Mouse (Mus musculus): Measurements from ENCODE around the gene Cyp2f2.
A peak's percentile ranks its signal among the peaks of the same experiment; 100 is the strongest.

The Cyp2f2 gene

DNA sequence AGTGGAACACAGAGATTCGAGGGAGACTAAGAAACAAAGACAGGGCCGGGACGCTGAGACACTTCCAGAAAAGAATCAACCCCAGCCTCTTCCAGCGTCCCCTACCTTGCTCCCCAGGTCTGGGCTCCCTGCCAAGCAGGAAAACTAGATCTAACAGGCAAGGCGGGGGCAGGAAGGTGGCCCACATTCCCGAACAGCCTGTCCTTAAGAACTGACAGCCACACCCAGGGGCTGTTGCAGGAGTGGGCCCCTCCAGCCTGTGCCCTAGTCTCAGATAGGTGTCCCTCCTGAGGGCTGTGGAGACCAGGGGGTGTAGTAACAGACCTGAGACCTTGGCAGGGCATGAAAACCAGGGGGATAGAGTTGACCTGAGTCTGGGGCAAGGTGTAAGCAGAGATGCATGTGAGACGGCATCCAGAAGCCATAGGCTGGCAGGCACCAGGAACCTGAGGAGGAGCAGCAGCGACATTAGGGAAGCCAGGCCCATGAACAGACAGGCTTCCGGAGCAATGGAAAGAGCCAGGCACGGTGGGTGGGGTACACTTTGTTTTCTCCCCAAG lies 33.6 kb downstream of the Cyp2f2 start, which contains the start of gene Cyp2t4:
Cyp2t4 (plus strand) TSS at position 510 of the 560 bp plus-strand sequence.
- no peak for DNase-seq (ENCODE audit: low spot score in 2 of 2)

DNA sequence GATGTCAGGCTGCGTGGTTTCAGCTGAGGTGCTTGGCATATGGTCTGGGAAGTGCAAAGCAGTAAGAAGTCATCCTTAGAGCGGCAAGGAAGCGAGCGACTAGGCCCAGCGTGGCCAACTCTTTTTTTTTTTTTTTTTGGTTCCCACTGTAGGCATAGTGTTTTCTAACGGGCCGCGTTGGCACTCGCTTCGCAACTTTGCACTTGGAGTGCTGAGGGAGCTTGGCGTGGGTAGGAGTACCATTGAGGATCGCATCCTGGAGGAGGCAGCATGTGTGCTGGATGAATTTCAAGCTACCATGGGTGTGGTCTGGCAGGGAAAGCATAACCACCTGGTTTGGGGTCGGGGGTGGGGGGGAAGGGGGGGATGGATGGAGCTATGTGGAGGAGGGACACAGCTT lies 36.3 kb downstream of the Cyp2f2 start:
- DNase-seq (ENCODE audit: low spot score in 2 of 2): no peak

DNA sequence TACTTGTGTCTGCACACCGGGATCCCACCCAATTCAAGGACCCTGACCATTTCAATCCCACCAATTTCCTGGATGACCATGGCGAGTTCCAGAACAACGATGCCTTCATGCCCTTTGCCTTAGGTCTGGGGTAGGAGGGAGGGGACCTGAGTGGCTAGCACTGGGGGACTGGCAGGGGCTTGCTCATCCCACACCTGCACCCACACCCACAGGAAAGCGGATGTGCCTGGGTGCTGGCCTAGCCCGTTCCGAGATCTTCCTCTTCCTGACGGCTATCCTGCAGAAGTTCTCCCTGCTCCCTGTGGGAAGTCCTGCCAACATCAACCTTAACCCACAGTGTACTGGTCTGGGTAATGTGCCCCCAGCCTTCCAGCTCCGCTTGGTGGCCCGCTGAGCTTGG lies 38.5 kb downstream of the Cyp2f2 start:
- no peak for DNase-seq (ENCODE audit: low spot score in 2 of 2)

DNA sequence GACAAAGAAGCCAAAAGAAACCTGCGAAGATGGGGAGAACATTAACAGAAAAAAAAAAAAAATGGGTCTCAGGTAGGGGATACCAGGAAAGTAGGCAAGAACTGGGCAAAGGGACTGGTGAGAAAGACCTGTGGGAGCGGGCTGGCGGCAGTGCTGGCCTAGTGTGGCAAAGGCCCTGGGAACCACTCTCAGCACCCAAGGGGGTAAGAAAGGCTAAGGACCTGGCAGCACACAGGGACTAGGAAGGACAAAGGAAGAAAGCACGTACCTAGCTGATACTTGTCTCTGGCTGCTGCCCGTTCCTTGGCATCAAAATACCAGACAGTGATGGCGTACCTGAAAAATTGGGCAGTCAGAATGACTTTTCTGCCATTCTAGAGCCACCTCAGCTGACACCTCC lies 39.5 kb downstream of the Cyp2f2 start:
- no peak for DNase-seq (ENCODE audit: low spot score in 2 of 2)

DNA sequence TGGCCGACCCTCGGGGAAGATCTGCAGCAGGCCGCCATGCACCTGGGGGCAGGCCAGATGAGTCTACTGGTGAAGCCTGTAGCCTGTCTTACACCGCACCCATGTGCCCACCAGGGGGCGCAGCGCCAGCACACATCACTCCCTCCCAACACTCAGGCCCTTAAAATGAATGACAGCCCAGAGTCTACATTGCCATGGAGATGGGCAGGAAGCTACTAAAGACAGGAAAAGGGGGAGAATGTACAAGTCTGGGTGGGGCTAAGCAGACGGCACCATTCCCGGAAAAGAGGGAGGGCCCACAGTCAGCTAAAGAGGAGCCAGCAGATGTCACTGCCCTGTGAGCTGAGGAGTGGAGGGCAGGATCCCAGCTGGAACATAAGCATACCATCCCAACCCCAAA lies 40.2 kb downstream of the Cyp2f2 start:
- peak; percentile 84 to 95 for DNase-seq (ENCODE audit: low spot score in 2 of 2)

DNA sequence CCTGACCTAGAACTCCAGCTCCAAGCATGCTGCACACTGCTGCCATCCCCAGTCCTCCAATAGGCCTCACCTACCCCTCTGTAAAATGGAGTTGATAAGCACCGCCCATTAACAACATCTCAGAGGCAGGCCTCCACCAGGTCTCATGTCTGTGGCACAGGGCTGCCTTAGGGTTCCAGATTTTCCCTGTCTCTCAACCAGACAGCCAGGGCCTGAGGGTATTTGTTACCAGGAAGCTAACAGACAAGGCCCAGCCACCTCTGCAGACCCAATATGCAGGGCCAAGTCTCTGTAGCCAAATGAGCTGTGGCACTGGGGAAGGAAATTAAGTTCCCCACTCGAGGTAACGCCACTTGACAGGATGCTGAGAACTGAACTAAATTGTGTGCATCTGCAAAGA lies 41.2 kb downstream of the Cyp2f2 start:
- DNase-seq (ENCODE audit: low spot score in 2 of 2): no peak

DNA sequence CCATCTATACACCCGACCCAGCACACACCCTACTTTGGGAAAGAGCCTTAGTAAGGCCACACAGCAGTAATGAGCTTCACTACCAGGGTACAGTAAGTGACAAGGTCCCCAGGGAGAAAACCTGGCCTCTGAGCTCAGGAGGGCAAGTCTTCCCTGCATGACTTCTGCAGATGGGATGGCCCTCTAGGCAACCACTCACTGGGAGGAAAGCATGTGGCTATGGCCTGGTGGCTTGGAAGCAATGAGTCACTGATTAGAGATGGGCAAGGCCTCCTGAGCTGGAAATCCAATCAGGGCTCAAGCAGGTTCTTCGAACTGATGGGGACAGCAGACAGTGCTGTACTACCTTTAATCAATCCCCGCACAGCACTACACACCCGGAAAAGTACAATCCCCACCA lies 42.0 kb downstream of the Cyp2f2 start:
- DNase-seq (ENCODE audit: low spot score in 2 of 2): no peak

DNA sequence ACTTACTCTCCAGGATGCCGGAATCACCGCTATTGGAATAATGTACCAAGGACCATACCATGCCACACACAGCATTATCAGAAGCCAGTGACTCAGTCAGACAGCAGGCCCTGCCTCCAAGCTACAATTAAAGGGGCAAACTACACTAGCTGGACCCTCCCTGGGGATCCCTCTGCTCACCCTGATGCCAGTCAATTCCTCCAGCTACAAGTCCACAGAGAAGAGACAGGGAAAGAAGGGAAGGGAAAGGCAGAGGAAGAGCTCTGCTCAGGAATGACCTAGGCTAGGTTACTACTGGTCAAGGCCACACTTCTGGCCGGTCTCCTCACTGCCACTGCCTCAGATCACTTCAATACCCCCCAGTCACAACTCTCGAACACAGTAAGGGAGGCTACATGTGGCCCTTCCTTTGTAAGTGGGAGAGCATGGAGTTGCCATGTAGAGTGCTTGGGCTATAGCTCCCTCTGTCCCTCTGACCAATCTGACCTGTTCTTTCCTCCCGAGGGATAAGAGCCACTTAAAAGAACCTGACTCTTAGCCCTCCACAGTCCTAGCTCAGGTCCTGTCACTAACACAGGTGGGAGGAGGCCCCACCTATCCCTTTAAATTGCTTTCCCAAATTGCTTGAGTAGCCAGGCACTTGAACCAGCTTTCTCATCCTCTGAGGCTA lies 43.2 kb downstream of the Cyp2f2 start:
- no peak for DNase-seq (ENCODE audit: low spot score in 2 of 2)

DNA sequence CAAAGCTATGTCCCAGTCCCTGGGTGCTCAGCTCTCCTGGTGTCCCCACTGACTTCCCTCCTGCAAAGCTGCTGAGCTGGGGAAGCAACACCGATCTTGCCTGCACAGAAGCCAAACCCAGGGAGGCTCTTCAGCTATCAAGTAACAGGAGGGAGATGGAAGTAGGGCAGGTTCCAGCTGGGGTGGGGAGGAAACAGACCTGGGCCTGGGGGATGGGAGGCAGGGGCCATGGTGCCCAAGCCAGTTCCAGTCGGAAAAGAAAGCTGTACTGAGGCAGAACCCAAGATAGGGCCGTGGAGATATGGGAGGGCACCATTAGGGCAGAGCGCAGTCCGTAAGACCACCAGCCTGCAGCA lies 43.7 kb downstream of the Cyp2f2 start:
- no peak for DNase-seq (ENCODE audit: low spot score in 2 of 2)

DNA sequence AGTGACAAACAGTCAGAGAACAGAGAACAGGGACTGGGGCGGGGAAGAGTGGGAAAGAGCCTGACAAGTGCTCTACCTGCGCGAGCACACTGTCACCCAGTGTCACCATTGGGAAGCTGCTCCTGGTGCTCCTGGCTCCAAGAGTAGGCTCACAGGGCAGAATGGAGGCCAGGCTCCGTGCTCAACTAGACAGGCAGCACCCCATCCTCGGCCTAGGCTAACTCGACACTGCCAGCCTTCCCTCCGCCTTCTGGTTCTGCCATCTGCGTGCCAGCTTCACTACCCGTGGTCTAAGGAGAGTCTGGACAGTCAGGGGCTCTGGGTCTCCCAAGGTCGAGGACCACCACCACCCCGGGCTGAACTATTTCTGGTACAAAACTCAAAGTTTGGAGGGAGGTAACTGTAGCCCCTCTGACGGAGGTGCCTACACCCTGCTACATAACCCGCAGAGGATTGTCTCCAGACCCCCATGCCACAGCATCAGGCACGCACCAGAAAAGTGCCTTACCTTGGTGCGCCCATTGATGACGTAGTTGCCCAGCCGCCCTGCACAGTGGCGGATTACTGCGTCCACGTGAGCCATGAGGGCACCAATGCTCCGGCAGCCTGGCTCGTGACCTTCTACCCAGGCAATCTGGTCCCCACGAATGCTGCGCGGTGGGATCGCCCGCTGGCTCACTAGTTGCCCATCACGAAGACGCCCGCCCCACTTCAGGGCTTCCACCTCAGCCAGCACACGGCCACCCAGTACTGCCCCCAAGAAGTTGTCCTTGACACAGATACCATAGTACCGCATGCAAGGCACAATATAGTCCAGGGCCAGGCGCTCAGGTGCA lies 44.6 kb downstream of the Cyp2f2 start:
- peak in 1 of 2 experiments; percentile 63 for DNase-seq (ENCODE audit: low spot score in 2 of 2)

DNA sequence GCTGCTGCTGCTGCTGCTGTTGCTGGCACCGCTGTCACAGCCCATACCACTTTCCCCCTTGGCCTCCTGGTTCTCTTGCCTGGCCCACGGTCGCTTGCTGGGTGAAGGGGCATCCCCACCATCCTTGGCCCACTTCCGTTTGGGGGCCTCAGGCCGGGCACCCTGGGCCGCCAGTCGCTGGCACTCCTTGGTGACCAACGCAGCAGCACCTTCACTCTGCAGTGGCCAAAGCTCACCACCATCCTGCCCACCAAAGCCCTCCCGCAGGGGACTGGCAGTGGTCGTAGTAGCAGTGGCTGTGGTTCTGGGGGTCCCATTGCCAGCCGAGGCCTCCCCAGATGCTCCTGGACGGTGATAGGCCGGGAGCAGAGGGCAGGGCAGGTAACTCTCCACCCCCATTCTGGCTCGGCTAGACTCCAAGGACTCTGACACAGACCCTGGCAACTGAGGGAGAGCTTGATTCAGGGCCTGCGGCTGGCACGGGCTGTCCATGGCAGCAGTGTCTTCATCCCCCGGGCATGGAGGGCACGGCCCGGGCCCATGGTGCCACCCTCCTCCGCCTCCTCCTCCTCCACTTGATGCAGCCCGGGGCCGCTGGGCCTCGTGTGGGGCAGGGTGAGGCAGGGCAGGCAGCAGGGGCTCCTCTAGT lies 45.4 kb downstream of the Cyp2f2 start:
- peak in 1 of 2 experiments; percentile 68 for DNase-seq (ENCODE audit: low spot score in 2 of 2)

DNA sequence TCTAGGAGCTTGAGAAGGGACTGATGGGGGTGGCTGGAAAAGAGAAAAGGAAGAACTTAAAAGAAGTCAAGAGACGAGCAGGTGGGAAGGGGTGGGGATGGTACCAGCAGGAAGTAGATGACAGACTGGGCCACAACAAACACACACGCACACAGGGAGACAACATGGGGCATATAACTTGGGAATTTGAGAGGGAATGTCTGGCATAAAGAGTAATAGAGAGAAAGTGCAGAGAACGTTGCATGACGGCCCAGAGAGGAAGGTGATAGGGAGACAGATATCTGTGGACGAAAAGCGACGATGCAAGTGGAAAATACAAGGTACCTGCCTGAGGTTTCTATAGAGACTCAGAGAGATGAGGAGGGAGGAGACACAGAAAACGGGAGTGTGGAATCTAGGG lies 46.0 kb downstream of the Cyp2f2 start:
- no peak for DNase-seq (ENCODE audit: low spot score in 2 of 2)

DNA sequence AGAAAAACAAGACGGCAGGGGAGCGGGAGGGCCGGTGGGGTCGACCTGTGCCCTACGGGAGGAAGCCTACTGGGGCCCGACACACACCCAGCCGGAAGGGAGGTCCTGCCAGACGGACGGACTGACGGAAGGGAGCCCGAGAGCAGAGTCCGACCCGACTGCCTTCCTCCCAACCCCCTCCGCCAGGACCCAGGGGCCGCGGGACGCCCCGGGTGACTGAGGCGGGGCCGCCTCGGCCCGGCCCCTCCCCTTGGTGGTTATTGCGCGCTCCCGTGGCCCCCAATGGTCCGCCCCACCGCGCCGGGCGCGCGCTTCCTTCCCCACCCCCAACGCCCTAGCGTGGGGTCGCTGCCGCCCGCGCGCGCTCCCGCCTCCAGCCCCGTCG lies 46.5 kb downstream of the Cyp2f2 start:
- peak; percentile 82 to 91 for DNase-seq (ENCODE audit: low spot score in 2 of 2)

DNA sequence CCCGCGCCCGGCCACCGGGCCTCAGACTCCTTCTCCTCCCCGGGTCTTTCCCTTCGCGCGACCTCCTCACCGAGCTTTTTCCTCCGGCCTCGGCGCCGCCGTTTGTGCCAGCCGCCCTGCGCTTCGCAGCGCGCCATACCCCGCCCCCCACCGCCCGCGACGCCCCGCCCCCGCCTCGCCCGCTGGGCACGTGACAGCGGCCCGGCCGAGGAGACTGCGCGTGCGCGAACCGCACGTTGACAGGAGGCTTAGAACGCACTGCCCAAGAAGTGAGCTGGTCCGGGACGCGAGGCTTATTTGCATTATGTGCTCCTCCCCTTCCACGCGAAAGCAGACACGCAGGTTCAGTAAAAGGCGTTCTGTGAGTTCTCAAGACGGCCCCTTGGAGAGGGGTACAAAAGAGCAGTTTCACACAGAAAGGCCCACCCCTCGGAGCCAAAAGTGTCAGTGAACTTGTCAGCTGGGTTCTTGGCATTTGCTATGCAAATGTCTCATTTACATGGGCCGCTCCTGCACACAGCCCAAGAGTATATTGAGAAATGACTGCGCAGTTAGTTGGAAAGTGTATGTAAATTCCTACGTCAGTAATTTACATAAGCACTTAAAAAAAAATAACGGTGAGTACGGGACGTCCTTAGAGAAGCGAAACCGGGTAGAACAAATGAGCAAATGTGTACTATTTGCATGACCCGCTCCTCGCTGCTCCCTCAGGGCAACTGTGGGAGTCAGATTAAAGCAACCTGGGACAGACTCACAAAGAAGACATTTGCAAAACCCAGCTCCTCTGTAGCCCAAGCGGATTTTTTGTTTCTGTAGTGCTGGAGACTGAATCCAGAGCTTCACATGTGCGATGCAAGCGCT lies 47.1 kb downstream of the Cyp2f2 start, which contains the start of gene Egln2:
Egln2 (minus strand) TSS at position 189 of the 861 bp plus-strand sequence.
- peak; percentile 95 to 99 for DNase-seq (ENCODE audit: low spot score in 2 of 2)

DNA sequence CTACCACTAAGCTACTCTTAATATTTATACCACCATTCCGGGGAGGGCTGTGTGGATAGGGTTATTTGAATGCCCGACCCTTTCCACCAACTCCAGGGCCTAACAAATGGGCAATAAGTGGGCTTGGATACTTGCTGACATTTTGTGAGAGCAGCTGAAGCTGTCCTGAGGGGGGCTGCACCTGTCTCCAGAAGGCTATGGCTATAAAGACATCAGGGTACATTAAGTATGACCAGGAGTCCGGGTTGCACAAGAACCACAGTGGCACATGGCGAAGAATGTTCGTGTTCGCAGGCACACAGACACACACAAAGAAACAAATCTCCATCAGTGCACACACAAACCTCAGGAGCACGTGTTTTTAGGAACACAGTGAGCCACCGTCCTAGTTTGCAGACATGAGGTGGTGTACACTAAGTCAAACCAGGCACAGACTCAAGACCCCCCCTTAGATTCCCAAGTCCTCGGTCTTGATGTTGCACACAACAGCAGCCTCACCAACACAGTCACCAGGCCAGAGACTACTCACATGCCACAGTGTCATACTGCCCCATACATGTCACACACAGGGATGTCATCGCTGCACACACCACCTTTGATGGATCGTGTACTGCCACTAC lies 47.9 kb downstream of the Cyp2f2 start:
- no peak for DNase-seq (ENCODE audit: low spot score in 2 of 2)

DNA sequence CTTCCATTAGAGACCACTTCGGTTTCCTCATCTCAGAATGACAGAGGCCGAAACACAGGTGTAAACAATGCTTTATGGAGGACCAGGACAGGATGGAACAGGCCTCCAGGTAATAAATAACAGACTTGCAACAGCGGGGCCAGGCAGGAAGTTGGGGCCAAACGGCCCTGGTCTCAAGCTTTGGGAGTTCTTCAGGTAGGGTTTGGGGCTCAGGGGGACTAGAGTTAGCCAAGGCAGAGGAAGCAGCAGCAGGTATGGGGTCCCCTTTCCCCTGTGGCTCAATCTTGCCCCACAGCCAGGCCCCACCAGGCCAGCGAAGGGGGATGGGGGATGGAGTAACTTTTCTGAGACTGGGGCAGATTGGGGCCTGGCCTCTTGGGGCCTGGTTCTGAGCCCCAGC lies 48.7 kb downstream of the Cyp2f2 start:
- DNase-seq (ENCODE audit: low spot score in 2 of 2): no peak

DNA sequence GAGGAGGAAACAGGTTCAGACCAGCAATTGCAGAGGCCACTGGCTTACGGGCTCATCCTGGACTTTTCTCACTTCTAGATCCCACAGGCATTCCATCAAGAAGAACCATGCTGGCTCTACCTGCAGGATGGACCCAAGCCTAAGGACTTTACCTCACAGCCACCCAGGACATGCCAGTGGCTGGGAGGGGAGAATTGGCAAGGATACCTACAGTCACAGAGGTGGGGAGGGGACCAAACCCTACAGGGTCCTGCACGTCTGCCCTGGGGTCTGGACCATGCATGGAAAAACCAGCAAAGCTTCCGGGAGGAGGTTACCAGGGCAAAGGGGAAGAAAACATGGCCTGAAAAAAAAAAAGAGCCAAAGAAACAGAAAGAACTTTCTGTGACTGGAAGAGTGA lies 51.3 kb downstream of the Cyp2f2 start:
- no peak for DNase-seq (ENCODE audit: low spot score in 2 of 2)

DNA sequence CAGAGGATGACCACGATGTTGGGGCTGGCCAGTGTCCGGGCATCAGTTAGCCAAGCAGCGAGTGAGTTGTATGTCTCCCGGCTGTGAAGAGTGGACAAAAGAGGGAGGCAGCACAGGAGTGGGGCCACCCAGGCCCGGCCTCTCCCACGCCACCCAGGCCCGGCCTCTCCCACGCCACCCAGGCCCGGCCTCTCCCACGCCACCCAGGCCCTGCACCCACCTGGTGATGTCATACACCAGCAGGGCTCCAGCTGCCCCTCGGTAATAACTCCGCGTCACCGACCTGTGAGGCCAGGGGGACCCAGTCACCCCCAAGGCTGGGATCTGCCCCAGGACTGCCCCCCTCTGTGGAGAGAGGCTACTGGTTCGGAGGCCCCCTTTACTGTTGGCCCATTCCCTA lies 54.8 kb downstream of the Cyp2f2 start:
- DNase-seq (ENCODE audit: low spot score in 2 of 2): no peak

DNA sequence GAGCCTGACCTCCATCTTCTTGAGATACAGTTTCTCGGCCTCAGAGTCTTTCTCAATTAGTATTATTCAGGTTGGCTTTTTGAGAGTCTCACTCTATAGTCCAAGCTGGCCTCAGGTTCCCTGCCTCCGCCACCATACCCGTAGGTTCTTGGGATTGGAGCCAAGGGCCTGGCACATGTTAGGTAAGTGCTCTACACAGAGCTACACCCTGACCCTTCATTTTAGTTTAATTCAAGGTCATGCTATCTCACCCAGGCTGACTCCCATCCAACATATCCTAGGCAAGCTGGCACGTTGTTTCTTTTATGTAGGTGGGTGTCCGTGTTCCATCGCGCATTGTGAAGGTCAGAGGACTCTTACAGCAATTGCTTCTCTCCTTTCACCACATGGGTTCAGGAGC lies 55.2 kb downstream of the Cyp2f2 start:
- DNase-seq (ENCODE audit: low spot score in 2 of 2): no peak

DNA sequence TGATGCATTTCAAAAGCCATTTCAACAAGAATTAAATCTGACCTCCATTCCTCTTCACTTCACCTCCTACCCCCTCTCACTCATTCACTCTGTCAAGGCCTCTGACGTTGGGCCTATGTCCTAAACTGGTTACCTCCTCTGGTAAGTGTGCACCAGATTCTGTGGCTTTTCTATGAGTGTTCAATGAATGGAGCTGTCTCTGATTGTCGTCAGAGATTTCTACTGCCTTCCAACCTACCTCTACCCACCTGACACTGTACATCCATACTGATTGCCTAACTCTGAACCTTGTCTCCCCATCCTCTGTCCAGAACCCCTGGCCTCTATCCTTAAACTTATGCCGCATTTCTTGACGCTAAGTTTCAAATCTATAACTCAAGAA lies 58.2 kb downstream of the Cyp2f2 start:
- no peak for DNase-seq (ENCODE audit: low spot score in 2 of 2)
